Mouse (Mus musculus): Measurements from ENCODE around the gene Six3. TPM values are rescaled to one million over a fixed set of nuclear protein-coding genes. Genes with fewer than 3 reads are reported as not detected.

Gene Six3
- polyA plus RNA-seq, 1 experiment from 2014 or later, result not detected

GRCm38 (mm10) chr17:85614011-85614721, 758 bp downstream of the Six3 start:
- ATAC-seq (ENCODE audit: low FRiP score), result no peak
- H3K4me2 ChIP-seq, result no peak overlapping the region
- H3K27ac ChIP-seq (replicated peaks), result no peak overlapping the region
- H3K36me3 ChIP-seq, result no peaks in the 10 kb centered on the region
- peaks cover 100% of the 10 kb centered on the region for H3K27me3 ChIP-seq (replicated peaks)
- H3K9me3 ChIP-seq (replicated peaks), result no peaks in the 10 kb centered on the region
- 1% methylated on average over 30 of the region's 30 CpGs for WGBS
- no peak overlapping the region for H3K9ac ChIP-seq (replicated peaks)
- no peak overlapping the region for H3K4me3 ChIP-seq (replicated peaks)
- H3K4me1 ChIP-seq, result peaks cover 13% of the 10 kb centered on the region

GRCm38 (mm10) chr17:85614722-85615331, 1.4 kb downstream of the Six3 start:
- Histone ChIP-seq H3K27me3 (replicated peaks) (peaks cover 100% of the 10 kb centered on the region), H3K4me2 (peak overlapping the region; percentile 6; the same call in 1 of the 2 replicates), H3K4me3 (replicated peaks) (no peak overlapping the region), H3K9me3 (replicated peaks) (no peaks in the 10 kb centered on the region), H3K9ac (replicated peaks) (no peak overlapping the region), H3K4me1 (peaks cover 13% of the 10 kb centered on the region), H3K36me3 (no peaks in the 10 kb centered on the region), H3K27ac (replicated peaks) (no peak overlapping the region)
- ATAC-seq (ENCODE audit: low FRiP score), result no peak
- WGBS, result under 1% methylated on average over 38 of the region's 38 CpGs

- Histone ChIP-seq H3K4me1 (peaks cover 14% of the 10 kb centered on the region), H3K9ac (replicated peaks) (no peak overlapping the region), H3K36me3 (no peaks in the 10 kb centered on the region), H3K4me2 (no peak overlapping the region), H3K27me3 (replicated peaks) (peaks cover 100% of the 10 kb centered on the region), H3K4me3 (replicated peaks) (no peak overlapping the region), H3K9me3 (replicated peaks) (no peaks in the 10 kb centered on the region), H3K27ac (replicated peaks) (no peak overlapping the region)
- ATAC-seq (ENCODE audit: low FRiP score), result no peak
- WGBS, result under 1% methylated on average over 4 of the region's 4 CpGs
These were observed 2.2 kb downstream of the Six3 start for GRCm38 (mm10) chr17:85615586-85615985.

GRCm38 (mm10) chr17:85616526-85617500, 3.4 kb downstream of the Six3 start:
- peaks cover 26% of the 10 kb centered on the region for H3K4me1 ChIP-seq
- H3K9ac ChIP-seq (replicated peaks), result no peak overlapping the region
- H3K36me3 ChIP-seq, result no peaks in the 10 kb centered on the region
- H3K9me3 ChIP-seq (replicated peaks), result no peaks in the 10 kb centered on the region
- H3K4me3 ChIP-seq (replicated peaks), result no peak overlapping the region; the same call in 1 of the 2 replicates
- peaks cover 100% of the 10 kb centered on the region for H3K27me3 ChIP-seq (replicated peaks)
- WGBS, result under 1% methylated on average over 41 of the region's 41 CpGs
- H3K27ac ChIP-seq (replicated peaks), result no peak overlapping the region
- ATAC-seq (ENCODE audit: low FRiP score), result no peak
- H3K4me2 ChIP-seq, result no peak overlapping the region

- H3K4me3 ChIP-seq (replicated peaks), result no peak overlapping the region; the same call in 1 of the 2 replicates
- peaks cover 100% of the 10 kb centered on the region for H3K27me3 ChIP-seq (replicated peaks)
- H3K36me3 ChIP-seq, result no peaks in the 10 kb centered on the region
- H3K9me3 ChIP-seq (replicated peaks), result no peaks in the 10 kb centered on the region
- ATAC-seq (ENCODE audit: low FRiP score), result no peak
- H3K9ac ChIP-seq (replicated peaks), result no peak overlapping the region
- peak overlapping the region; percentile 32; the same call in 1 of the 2 replicates for H3K4me2 ChIP-seq
- H3K27ac ChIP-seq (replicated peaks), result no peak overlapping the region
- WGBS, result under 1% methylated on average over 36 of the region's 36 CpGs
- H3K4me1 ChIP-seq, result peaks cover 27% of the 10 kb centered on the region
These were observed 4.4 kb downstream of the Six3 start for GRCm38 (mm10) chr17:85617566-85618358.

- Histone ChIP-seq H3K4me3 (replicated peaks) (no peak overlapping the region; the same call in 1 of the 2 replicates), H3K4me2 (peak overlapping the region; percentile 32; the same call in 1 of the 2 replicates), H3K27me3 (replicated peaks) (peaks cover 99% of the 10 kb centered on the region), H3K9ac (replicated peaks) (no peak overlapping the region), H3K4me1 (peaks cover 27% of the 10 kb centered on the region), H3K36me3 (no peaks in the 10 kb centered on the region), H3K27ac (replicated peaks) (no peak overlapping the region), H3K9me3 (replicated peaks) (no peaks in the 10 kb centered on the region)
- ATAC-seq (ENCODE audit: low FRiP score), result no peak
- WGBS, result under 1% methylated on average over 34 of the region's 34 CpGs
These were observed 5.1 kb downstream of the Six3 start for GRCm38 (mm10) chr17:85618359-85619112.

- H3K36me3 ChIP-seq, result no peaks in the 10 kb centered on the region
- no peak overlapping the region for H3K4me2 ChIP-seq
- peaks cover 93% of the 10 kb centered on the region for H3K27me3 ChIP-seq (replicated peaks)
- no peak for ATAC-seq (ENCODE audit: low FRiP score)
- no peak overlapping the region for H3K27ac ChIP-seq (replicated peaks)
- no peak overlapping the region for H3K9ac ChIP-seq (replicated peaks)
- no peak overlapping the region for H3K4me3 ChIP-seq (replicated peaks)
- H3K4me1 ChIP-seq, result peaks cover 27% of the 10 kb centered on the region
- no peaks in the 10 kb centered on the region for H3K9me3 ChIP-seq (replicated peaks)
- WGBS, result 3% methylated on average over 20 of the region's 20 CpGs
These were observed 6.0 kb downstream of the Six3 start for GRCm38 (mm10) chr17:85619113-85620085.

- Histone ChIP-seq H3K27ac (replicated peaks) (no peak overlapping the region), H3K9me3 (replicated peaks) (no peaks in the 10 kb centered on the region), H3K36me3 (no peaks in the 10 kb centered on the region), H3K4me1 (peaks cover 22% of the 10 kb centered on the region), H3K27me3 (replicated peaks) (peaks cover 91% of the 10 kb centered on the region), H3K4me2 (no peak overlapping the region), H3K4me3 (replicated peaks) (no peak overlapping the region), H3K9ac (replicated peaks) (no peak overlapping the region)
- ATAC-seq (ENCODE audit: low FRiP score), result no peak
- WGBS, result 2% methylated on average over 6 of the region's 6 CpGs
These were observed 6.7 kb downstream of the Six3 start for GRCm38 (mm10) chr17:85620086-85620481.

GRCm38 (mm10) chr17:85620680-85621504, 7.5 kb downstream of the Six3 start:
- WGBS, result 0% methylated on average over 52 of the region's 54 CpGs
- Histone ChIP-seq H3K9me3 (replicated peaks) (no peaks in the 10 kb centered on the region), H3K4me1 (peaks cover 22% of the 10 kb centered on the region), H3K9ac (replicated peaks) (no peak overlapping the region), H3K27me3 (replicated peaks) (peaks cover 91% of the 10 kb centered on the region), H3K4me3 (replicated peaks) (peak overlapping the region; percentile 26), H3K36me3 (no peaks in the 10 kb centered on the region), H3K27ac (replicated peaks) (no peak overlapping the region), H3K4me2 (peak overlapping the region; percentile 50)
- no peak for ATAC-seq (ENCODE audit: low FRiP score)
